Mouse (Mus musculus) intestine, embryonic 15.5 days (tissue): ENCODE data around the gene Zbtb7b. TPM values are rescaled to one million over a fixed set of nuclear protein-coding genes. Genes with fewer than 3 reads are reported as not detected.

ENCODE experiments used
- ATAC-seq: fragments of 200-750 bp; cut with Nextera tagmentation; 2 replicates; pipeline ENCODE4 v1.8.0; 2017; ENCODE audit warnings: moderate TSS enrichment, moderate library complexity
- H3K27ac ChIP-seq: fragments of 300-500 bp; sonication (generic); 2 replicates; pipeline ENCODE4 v1.5.1; 2015; ENCODE audit warnings: mild to moderate bottlenecking, inconsistent platforms
- H3K27me3 ChIP-seq: fragments of 300-500 bp; sonication (generic); replicated peaks from 2 replicates; pipeline ENCODE4 v1.6.1; 2015; ENCODE audit warnings: inconsistent platforms
- H3K36me3 ChIP-seq: fragments of 300-500 bp; sonication (generic); 2 replicates; pipeline ENCODE4 v1.6.1; 2015; ENCODE audit warnings: inconsistent platforms
- H3K4me1 ChIP-seq: fragments of 300-500 bp; sonication (generic); replicated peaks from 2 replicates; pipeline ENCODE4 v1.6.1; 2015; ENCODE audit warnings: inconsistent platforms
- H3K4me2 ChIP-seq: fragments of 300-500 bp; sonication (generic); replicated peaks from 2 replicates; pipeline ENCODE4 v1.6.1; 2015; ENCODE audit warnings: mild to moderate bottlenecking, inconsistent platforms
- H3K4me3 ChIP-seq: fragments of 300-500 bp; sonication (generic); replicated peaks from 2 replicates; pipeline ENCODE4 v1.5.1; 2015; ENCODE audit warnings: inconsistent platforms
- H3K9ac ChIP-seq: fragments of 300-500 bp; sonication (generic); 2 replicates; pipeline ENCODE4 v1.6.1; 2015; ENCODE audit warnings: inconsistent platforms
- H3K9me3 ChIP-seq: fragments of 300-500 bp; sonication (generic); 2 replicates; pipeline ENCODE4 v1.6.1; 2016; ENCODE audit warnings: inconsistent platforms
- WGBS: fragments of 180-500 bp; shearing (Covaris S2); methylation state at CpG from one replicate; pipeline ENCODE4 v1.1.7; 2015; 5-methylcytosine and 5-hydroxymethylcytosine counted together
- polyA plus RNA-seq: library from polyadenylated mRNA; unstranded; fragments of >200 nt; fragmentation: Nextera tagmentation; extraction: Ambion mirVana; gene quantifications from 2 replicates; pipeline ENCODE4 v1.2.1, GENCODE M21; 2015

Zbtb7b gene
- polyA plus RNA-seq, 1 experiment from 2014 or later = 8.9 TPM

DNA sequence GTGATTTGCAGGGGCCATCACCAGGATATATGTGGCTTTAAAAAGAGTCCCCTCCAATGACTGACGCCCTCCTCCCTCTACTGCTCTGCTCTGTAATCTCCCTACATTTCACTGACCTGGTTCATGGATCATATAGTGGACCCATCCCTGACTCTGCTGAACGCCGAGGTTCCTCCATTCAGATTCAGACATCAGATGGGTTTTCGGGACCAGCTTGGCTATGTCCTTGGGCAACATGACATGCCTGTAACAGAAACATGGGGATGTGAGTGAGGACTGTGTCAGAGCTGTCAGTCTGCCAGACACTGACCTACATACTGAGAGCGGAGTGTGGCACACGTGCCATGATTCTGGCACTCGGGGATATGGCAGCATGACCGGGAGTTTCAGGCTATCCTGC is 21.6 kb upstream of the Zbtb7b start:
- ATAC-seq = no peak
- Histone ChIP-seq H3K4me3 (no peak overlapping the region), H3K9me3 (no peaks in the 10 kb centered on the region), H3K4me1 (peaks cover 16% of the 10 kb centered on the region), H3K36me3 (peaks cover 23% of the 10 kb centered on the region), H3K27ac (no peak overlapping the region), H3K9ac (no peak overlapping the region), H3K27me3 (no peaks in the 10 kb centered on the region), H3K4me2 (no peak overlapping the region)
- WGBS = 95% methylated on average over 8 of the region's 8 CpGs

DNA sequence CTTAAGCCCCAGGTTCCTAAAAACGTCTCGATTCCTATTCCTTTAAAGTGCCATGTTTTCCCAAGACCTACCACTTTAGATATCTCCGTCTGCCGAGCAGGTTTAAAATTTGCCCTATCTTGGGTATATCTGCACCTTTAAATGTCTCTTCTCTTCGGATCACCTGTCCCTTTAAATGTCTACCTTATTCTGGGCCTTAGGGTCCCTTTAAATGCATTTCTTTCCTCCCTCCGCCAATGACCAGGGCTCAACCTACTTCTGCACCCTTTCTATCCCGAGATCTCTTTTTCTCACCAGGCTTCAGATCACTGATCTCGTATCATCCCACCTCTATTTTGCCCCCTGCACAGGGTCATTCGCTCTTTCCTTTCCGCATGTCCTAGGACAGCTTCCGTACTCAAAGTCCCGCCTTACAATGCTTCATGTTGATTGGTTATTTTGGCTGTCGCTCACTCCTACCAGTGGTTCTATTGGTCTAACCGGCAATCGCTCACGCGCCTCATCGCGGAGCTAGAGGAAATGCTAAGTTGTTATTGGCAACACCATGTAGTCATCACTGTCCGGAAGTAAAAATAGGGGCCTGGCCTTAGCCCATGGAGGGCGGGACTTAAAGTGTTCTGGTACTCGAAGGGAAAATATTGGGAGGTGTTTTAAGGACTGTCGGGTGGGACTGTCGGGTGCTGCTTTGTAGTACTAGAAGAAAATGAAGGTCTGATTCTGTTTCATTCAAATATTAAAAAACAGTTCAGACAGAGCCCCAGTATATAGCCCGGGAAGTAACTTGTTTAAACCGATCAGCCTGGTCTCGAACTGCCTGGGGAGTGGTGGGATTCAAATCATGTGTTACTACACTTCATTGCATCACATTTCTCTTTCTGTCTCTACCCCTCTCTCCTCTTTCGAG is 17.2 kb upstream of the Zbtb7b start, which contains the start of gene Flad1:
Gene Flad1 (minus strand): TSS at position 381 of the 904 bp plus-strand sequence.
- no peaks in the 10 kb centered on the region for H3K9me3 ChIP-seq
- no peaks in the 10 kb centered on the region for H3K27me3 ChIP-seq
- H3K4me3 ChIP-seq = peak within 1 kb of the TSS; percentile 45
- H3K4me2 ChIP-seq = peak within 1 kb of the TSS; percentile 63
- H3K4me1 ChIP-seq = 0 out of 2 replicates have a peak, but pooled peaks cover 6% of the 10 kb centered on the region
- ATAC-seq = peak; percentile 99
- H3K27ac ChIP-seq = peak within 1 kb of the TSS; percentile 6; the same call in 1 of the 2 replicates
- WGBS = 5% methylated on average over 28 of the region's 28 CpGs
- peaks cover 30% of the 10 kb centered on the region for H3K36me3 ChIP-seq
- H3K9ac ChIP-seq = peak within 1 kb of the TSS; percentile 33

DNA sequence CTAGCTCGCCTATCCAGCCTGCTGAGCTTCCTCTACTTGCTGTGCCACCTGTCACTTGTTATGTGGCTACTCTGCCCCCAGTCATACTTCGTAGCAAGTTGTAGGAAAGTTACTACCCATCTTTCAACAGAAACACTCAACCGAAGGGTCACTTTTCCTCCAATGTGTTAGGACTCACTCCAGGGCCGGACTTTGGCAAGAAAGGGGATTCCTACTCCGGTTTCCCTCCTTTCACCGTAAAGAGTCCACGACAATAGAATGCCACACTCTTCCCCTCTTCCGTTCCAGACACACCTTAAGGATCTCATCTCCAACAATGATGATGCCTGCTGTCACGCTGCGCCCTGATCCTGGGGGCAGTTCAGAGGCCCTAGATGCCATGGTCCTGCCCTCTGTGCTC is 16.3 kb upstream of the Zbtb7b start:
- H3K36me3 ChIP-seq = peaks cover 25% of the 10 kb centered on the region
- H3K27ac ChIP-seq = 0 out of 2 replicates have a peak overlapping the region, but pooled peaks have one; percentile 6
- H3K27me3 ChIP-seq = no peaks in the 10 kb centered on the region
- peak overlapping the region; percentile 33 for H3K9ac ChIP-seq
- ATAC-seq = no peak
- no peaks in the 10 kb centered on the region for H3K9me3 ChIP-seq
- H3K4me1 ChIP-seq = 0 out of 2 replicates have a peak, but pooled peaks cover 6% of the 10 kb centered on the region
- H3K4me2 ChIP-seq = peak overlapping the region; percentile 63
- H3K4me3 ChIP-seq = peak overlapping the region; percentile 45
- WGBS = 71% methylated on average over 10 of the region's 10 CpGs

DNA sequence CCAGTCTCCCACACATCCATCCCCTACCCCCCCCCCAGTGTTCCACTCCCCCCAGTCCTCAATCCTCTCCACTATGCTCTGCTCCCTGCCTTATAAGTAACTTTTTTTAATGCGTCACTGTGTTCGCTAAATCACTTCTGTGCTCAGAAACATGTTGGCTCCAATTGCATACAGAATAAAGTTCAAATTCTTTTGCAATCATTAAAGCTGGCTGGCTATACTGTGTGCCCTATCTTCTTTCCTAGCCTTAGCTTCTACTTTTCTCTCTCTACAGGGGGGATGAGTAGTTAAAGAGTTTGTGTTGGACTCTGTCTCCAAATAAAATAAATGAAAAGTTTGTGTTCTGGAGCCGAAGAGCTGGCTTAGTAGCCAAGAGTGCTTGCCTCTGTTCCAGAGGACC is 15.1 kb upstream of the Zbtb7b start:
- WGBS = 92% methylated on average over 3 of the region's 3 CpGs
- peaks cover 18% of the 10 kb centered on the region for H3K36me3 ChIP-seq
- no peaks in the 10 kb centered on the region for H3K9me3 ChIP-seq
- ATAC-seq = no peak
- H3K4me1 ChIP-seq = 0 out of 2 replicates have a peak, but pooled peaks cover 6% of the 10 kb centered on the region
- H3K27ac ChIP-seq = no peak overlapping the region
- H3K27me3 ChIP-seq = no peaks in the 10 kb centered on the region
- H3K4me2 ChIP-seq = no peak overlapping the region
- no peak overlapping the region for H3K4me3 ChIP-seq
- no peak overlapping the region for H3K9ac ChIP-seq

DNA sequence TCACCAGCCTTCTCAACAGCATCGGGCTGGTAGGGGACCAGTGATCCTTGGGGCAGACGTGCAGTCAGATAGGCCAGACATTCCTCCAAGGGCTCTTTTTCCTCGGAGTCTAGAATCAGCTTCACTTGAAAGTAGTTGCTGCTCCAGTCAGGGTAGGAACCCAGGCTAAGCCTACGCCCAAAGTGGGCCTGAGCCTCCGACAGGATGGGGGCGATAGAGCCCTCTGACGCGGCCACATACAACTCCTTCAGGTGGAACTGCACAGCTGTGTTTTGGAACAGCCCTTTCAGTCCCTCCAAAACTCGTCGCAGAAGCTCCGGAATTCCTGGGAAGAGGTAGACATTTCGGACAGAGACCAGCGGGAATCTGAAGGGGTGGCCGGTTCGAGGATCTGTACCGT is 13.9 kb upstream of the Zbtb7b start:
- WGBS = 62% methylated on average over 16 of the region's 16 CpGs
- ATAC-seq = no peak

DNA sequence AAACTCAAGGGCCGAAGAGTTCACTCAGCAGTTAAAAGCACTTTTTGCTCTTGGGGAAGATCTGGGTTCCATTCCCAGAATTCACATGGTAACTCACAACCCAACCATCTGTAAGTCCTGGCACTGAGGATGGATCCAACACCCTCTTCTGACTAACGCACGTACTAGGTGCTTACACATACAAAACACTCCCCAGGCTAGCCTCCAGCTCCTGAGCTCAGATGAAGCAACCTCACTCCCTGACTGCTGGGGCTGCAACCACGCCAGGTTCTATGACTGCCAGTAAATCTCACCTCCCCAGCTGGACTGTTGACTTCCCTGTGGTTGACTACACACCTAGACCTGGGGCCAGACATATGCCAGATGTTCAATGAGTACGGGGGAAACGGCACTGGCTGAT is 12.3 kb upstream of the Zbtb7b start:
- no peaks in the 10 kb centered on the region for H3K9me3 ChIP-seq
- no peaks in the 10 kb centered on the region for H3K27me3 ChIP-seq
- H3K27ac ChIP-seq = no peak overlapping the region
- no peak overlapping the region for H3K4me2 ChIP-seq
- peaks cover 23% of the 10 kb centered on the region for H3K36me3 ChIP-seq
- H3K4me3 ChIP-seq = no peak overlapping the region
- H3K9ac ChIP-seq = no peak overlapping the region
- ATAC-seq = no peak
- 85% methylated on average over 6 of the region's 6 CpGs for WGBS
- 0 out of 2 replicates have a peak, but pooled peaks cover 6% of the 10 kb centered on the region for H3K4me1 ChIP-seq

More for the DNA sequence above, 13.9 kb upstream of the Zbtb7b start:
- Histone ChIP-seq H3K9me3 (no peaks in the 10 kb centered on the region), H3K4me2 (no peak overlapping the region), H3K9ac (no peak overlapping the region), H3K4me1 (0 out of 2 replicates have a peak, but pooled peaks cover 6% of the 10 kb centered on the region), H3K27me3 (no peaks in the 10 kb centered on the region), H3K4me3 (no peak overlapping the region), H3K27ac (no peak overlapping the region), H3K36me3 (peaks cover 14% of the 10 kb centered on the region; the same call in 1 of the 2 replicates)

DNA sequence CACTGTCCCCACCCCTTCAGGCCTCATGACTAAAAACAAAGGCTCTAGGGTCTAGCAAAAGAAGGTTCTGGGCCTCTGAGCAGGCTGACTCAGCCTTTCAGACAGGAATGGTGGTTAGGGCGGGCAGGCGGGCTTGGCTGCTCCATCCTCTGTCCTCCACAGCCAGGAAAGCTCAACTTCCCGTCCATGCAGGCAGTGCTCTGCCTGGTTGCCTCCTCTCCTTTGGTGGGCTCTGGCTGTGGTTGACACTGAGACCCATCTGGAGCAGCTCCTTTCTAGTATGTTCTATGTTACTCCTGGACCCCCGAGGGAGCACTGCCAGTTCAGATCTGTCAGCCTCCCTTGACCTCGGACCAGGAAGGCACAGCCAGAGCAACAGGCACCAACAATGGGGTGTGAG is 8.1 kb upstream of the Zbtb7b start, which contains the start of gene Lenep:
Gene Lenep (minus strand): TSS at position 101 of the 400 bp plus-strand sequence.
- no peak for ATAC-seq
- no peaks in the 10 kb centered on the region for H3K27me3 ChIP-seq
- no peak within 1 kb of the TSS for H3K4me2 ChIP-seq
- H3K27ac ChIP-seq = no peak within 1 kb of the TSS
- 82% methylated on average over 5 of the region's 5 CpGs for WGBS
- no peak within 1 kb of the TSS for H3K4me3 ChIP-seq
- H3K9ac ChIP-seq = no peak within 1 kb of the TSS
- H3K36me3 ChIP-seq = peaks cover 19% of the 10 kb centered on the region
- no peaks in the 10 kb centered on the region for H3K9me3 ChIP-seq
- no peaks in the 10 kb centered on the region for H3K4me1 ChIP-seq

DNA sequence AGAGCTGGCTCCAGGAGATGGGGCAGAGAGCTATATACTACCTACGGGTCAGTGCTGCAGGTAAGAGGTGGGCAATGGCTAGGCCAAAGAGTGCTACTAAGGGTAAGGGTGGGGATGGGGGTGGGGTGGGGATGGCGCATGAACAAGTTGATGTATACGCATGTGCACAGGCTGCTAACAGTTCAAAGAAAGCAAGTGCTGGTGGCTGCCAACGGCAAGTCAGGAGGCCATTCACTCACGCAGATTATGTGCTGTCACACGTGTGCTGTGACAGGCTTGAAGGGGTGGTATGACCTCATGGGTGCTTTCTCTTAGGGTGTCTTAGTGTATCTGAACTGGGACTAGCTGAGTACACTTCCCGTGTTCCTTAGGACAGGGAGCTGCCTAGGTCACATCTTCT is 6.8 kb upstream of the Zbtb7b start:
- Histone ChIP-seq H3K4me1 (0 out of 2 replicates have a peak, but pooled peaks cover 5% of the 10 kb centered on the region), H3K4me3 (no peak overlapping the region), H3K36me3 (peaks cover 19% of the 10 kb centered on the region), H3K27me3 (no peaks in the 10 kb centered on the region), H3K9ac (no peak overlapping the region), H3K9me3 (no peaks in the 10 kb centered on the region), H3K27ac (no peak overlapping the region), H3K4me2 (no peak overlapping the region)
- ATAC-seq = no peak
- 89% methylated on average over 7 of the region's 7 CpGs for WGBS

DNA sequence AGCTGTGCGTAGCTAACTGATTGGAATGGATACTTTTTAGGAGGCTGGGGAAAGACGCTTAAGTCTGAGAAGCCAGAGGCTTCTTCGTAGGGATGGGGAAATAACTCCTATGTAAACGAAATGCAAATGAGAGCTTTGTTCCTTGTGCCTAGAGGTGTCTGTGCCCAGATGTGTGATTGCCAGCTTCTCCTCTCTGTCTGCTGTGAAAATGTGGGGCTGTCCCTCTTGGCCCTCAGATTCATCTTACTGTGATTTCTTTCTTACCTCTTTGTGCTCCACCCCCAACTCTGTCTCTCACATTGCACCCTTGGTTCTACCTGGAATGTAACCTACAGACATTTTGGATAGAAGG is 2.1 kb upstream of the Zbtb7b start:
- no peaks in the 10 kb centered on the region for H3K9me3 ChIP-seq
- peak overlapping the region; percentile 92 for H3K4me2 ChIP-seq
- H3K27ac ChIP-seq = no peak overlapping the region
- H3K4me3 ChIP-seq = peak overlapping the region; percentile 61
- under 1% methylated on average over 4 of the region's 4 CpGs for WGBS
- H3K4me1 ChIP-seq = peaks cover 32% of the 10 kb centered on the region
- peak overlapping the region; percentile 52 for H3K9ac ChIP-seq
- ATAC-seq = no peak
- no peaks in the 10 kb centered on the region for H3K27me3 ChIP-seq
- peaks cover 3% of the 10 kb centered on the region; the same call in 1 of the 2 replicates for H3K36me3 ChIP-seq

DNA sequence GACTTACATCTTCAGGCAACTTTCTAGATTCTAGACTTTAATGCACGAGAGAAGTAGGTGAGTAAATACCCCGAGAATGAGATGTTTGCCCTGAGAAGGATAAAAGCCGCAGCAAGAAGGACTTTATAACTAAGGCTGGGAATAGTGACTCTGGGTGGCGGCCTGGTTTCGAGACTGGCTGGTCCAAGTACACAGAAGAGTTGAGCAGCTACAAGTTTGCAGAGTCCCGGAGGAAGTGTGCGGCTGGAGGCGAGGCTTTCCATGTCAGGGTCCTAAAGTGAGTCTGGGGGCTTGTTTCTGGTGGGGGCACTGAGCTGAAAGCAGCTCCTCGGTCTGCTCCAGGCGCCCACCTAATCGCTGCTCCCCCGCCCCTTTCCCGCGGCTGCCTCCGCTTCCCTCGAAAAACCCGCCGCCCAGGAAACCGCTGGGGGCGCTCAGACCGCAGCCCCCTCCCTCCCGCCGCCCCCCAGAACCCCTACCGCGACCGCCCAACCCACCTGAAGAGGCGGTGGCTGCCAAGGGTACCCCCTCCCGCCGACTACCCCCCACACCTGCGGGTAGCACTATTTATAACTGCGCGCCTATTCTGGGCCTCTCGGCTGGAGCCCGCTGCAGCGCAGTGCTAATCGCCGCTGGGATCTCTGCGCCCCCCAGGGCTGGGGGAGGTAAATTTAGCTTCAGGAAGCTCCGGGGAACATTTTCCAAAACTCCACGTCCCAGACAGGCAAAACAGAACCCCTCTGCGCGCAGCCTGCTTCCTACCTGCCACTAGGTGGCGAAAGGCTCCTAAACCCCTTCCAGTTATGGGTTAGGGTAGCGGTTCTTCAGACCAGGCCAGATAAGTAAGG is 1.5 kb upstream of the Zbtb7b start:
- Histone ChIP-seq H3K4me2 (peak overlapping the region; percentile 92), H3K9me3 (no peaks in the 10 kb centered on the region), H3K9ac (peak overlapping the region; percentile 52), H3K4me1 (peaks cover 38% of the 10 kb centered on the region), H3K27me3 (no peaks in the 10 kb centered on the region), H3K27ac (peak overlapping the region; percentile 93), H3K4me3 (peak overlapping the region; percentile 61), H3K36me3 (peaks cover 3% of the 10 kb centered on the region; the same call in 1 of the 2 replicates)
- no peak for ATAC-seq
- WGBS = 0% methylated on average over 44 of the region's 44 CpGs

DNA sequence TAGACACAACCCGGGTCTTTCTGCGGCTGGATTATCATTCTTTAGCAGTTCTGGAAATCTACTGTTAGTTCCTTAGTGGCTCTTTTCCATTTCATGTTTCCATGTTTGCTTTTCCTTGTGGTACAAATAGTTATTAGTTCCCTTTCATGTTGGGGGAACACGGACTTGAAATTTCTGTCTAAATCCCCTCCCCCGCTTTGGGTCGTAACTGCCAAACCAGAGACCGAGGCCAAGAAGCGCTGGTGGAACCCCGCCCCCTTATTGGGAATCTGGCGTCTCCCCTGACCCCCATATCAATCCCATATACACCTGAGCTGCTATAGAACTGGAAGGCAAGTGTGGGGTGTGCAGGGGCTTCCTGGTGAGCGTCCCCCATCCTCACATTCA is 836 bp upstream of the Zbtb7b start:
- Histone ChIP-seq H3K4me2 (peak overlapping the region; percentile 92), H3K4me3 (peak overlapping the region; percentile 61), H3K4me1 (peaks cover 43% of the 10 kb centered on the region), H3K36me3 (peaks cover 3% of the 10 kb centered on the region; the same call in 1 of the 2 replicates), H3K9ac (peak overlapping the region; percentile 52), H3K27ac (peak overlapping the region; percentile 93), H3K27me3 (no peaks in the 10 kb centered on the region), H3K9me3 (no peaks in the 10 kb centered on the region)
- ATAC-seq = no peak
- WGBS = 3% methylated on average over 10 of the region's 10 CpGs

DNA sequence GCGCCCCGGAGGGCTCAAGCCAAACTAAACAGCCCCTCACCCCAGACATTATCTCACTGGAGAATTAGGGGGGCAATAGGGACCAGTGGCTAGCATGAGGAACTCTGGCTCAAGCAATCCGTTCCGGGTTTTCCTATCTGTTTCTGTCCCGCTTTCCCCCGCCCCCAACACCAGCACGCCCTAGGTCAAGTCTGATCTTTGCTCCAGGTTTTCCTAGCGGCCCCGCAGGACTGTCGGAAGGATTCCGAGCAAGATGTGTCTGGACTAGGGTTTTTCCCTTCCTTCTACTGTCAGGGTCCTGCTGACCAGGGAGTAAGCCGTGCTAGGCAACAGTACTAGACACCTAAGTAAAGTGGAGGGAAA is 299 bp upstream of the Zbtb7b start:
- Histone ChIP-seq H3K27ac (peak overlapping the region; percentile 93), H3K4me1 (peaks cover 48% of the 10 kb centered on the region), H3K27me3 (no peaks in the 10 kb centered on the region), H3K4me3 (peak overlapping the region; percentile 61), H3K4me2 (peak overlapping the region; percentile 92), H3K36me3 (peaks cover 1% of the 10 kb centered on the region; the same call in 1 of the 2 replicates), H3K9me3 (no peaks in the 10 kb centered on the region), H3K9ac (peak overlapping the region; percentile 37)
- peak; percentile 48 for ATAC-seq
- under 1% methylated on average over 12 of the region's 12 CpGs for WGBS
